Mouse (Mus musculus): ENCODE results near the gene Eif3k. TPM values are rescaled to one million over a fixed set of nuclear protein-coding genes. Genes with fewer than 3 reads are reported as not detected.

The Eif3k gene
- polyA plus RNA-seq, 1 experiment = 335 TPM

GRCm38 (mm10) chr7:28946271-28946610 lies 35.4 kb downstream of the Eif3k start:
- peak overlapping the region; percentile 58 for H3K4me2 ChIP-seq (ENCODE audit: low read depth)
- TF ChIP-seq POLR2AphosphoS2 (IDR thresholded peaks at IDR 0.05; ENCODE audit: insufficient read length, low read depth) (peak; percentile 43), USF1 (IDR thresholded peaks at IDR 0.05; ENCODE audit: low read depth) (no peak), MYOG (IDR thresholded peaks at IDR 0.05; ENCODE audit: control insufficient read depth in 1 of 3, insufficient read depth in 1 of 3, insufficient read length in 2 of 3, low read depth in 2 of 3) (no peak), TCF3 (IDR thresholded peaks at IDR 0.05; ENCODE audit: insufficient read length, low read depth) (no peak)
- no peak overlapping the region for H3ac ChIP-seq (ENCODE audit: control insufficient read depth, insufficient read length)

GRCm38 (mm10) chr7:28945416-28946270 lies 36.0 kb downstream of the Eif3k start:
- H3K4me3 ChIP-seq = no peak overlapping the region
- peaks cover 86% of the 10 kb centered on the region for H3K79me2 ChIP-seq (ENCODE audit: control insufficient read depth, insufficient read depth)
- peak overlapping the region; percentile 80 for H3K4me2 ChIP-seq (ENCODE audit: low read depth)
- TF ChIP-seq USF1 (IDR thresholded peaks at IDR 0.05; ENCODE audit: low read depth) = no peak
- no peak for TF ChIP-seq POLR2AphosphoS2 (IDR thresholded peaks at IDR 0.05; ENCODE audit: insufficient read length, low read depth)
- TF ChIP-seq E2F4 (IDR thresholded peaks at IDR 0.05; ENCODE audit: insufficient read depth) = no peak
- TF ChIP-seq CEBPB (IDR thresholded peaks at IDR 0.05; ENCODE audit: insufficient read depth, poor library complexity, severe bottlenecking) = no peak
- no peak for TF ChIP-seq MAX (IDR thresholded peaks at IDR 0.05; ENCODE audit: low read depth)
- peak; percentile 84 for TF ChIP-seq SRF (IDR thresholded peaks at IDR 0.05; ENCODE audit: control insufficient read depth, insufficient read length, low read depth)
- TF ChIP-seq TCF3 (IDR thresholded peaks at IDR 0.05; ENCODE audit: insufficient read length, low read depth) = no peak
- TF ChIP-seq MYOG (IDR thresholded peaks at IDR 0.05; ENCODE audit: control insufficient read depth in 1 of 3, insufficient read depth in 1 of 3, insufficient read length in 2 of 3, low read depth in 2 of 3) = peak in 1 of 3 experiments; percentile 24
- TF ChIP-seq REST (IDR thresholded peaks at IDR 0.05; ENCODE audit: insufficient read depth, insufficient read length) = no peak
- H3ac ChIP-seq (ENCODE audit: control insufficient read depth, insufficient read length) = no peak overlapping the region
- H3K36me3 ChIP-seq (ENCODE audit: control insufficient read depth, insufficient read depth) = peaks cover 12% of the 10 kb centered on the region
- H3K27me3 ChIP-seq (ENCODE audit: control insufficient read depth, insufficient read depth, insufficient read length) = no peaks in the 10 kb centered on the region

More at GRCm38 (mm10) chr7:28946271-28946610, 35.4 kb downstream of the Eif3k start:
- H3K79me2 ChIP-seq (ENCODE audit: control insufficient read depth, insufficient read depth) = peaks cover 86% of the 10 kb centered on the region
- no peak overlapping the region for H3K4me3 ChIP-seq
- H3K36me3 ChIP-seq (ENCODE audit: control insufficient read depth, insufficient read depth) = peaks cover 6% of the 10 kb centered on the region
- H3K27me3 ChIP-seq (ENCODE audit: control insufficient read depth, insufficient read depth, insufficient read length) = no peaks in the 10 kb centered on the region

GRCm38 (mm10) chr7:28944756-28945415 lies 36.8 kb downstream of the Eif3k start:
- Histone ChIP-seq H3ac (ENCODE audit: control insufficient read depth, insufficient read length) (no peak overlapping the region), H3K4me3 (no peak overlapping the region), H3K79me2 (ENCODE audit: control insufficient read depth, insufficient read depth) (peaks cover 86% of the 10 kb centered on the region), H3K27me3 (ENCODE audit: control insufficient read depth, insufficient read depth, insufficient read length) (no peaks in the 10 kb centered on the region), H3K4me2 (ENCODE audit: low read depth) (peak overlapping the region; percentile 80), H3K36me3 (ENCODE audit: control insufficient read depth, insufficient read depth) (peaks cover 9% of the 10 kb centered on the region)
- TF ChIP-seq TCF12 (IDR thresholded peaks at IDR 0.05; ENCODE audit: insufficient read depth, poor library complexity, severe bottlenecking) = no peak
- TF ChIP-seq MAX (IDR thresholded peaks at IDR 0.05; ENCODE audit: low read depth) = no peak
- no peak for TF ChIP-seq SRF (IDR thresholded peaks at IDR 0.05; ENCODE audit: control insufficient read depth, insufficient read length, low read depth)
- no peak for TF ChIP-seq REST (IDR thresholded peaks at IDR 0.05; ENCODE audit: insufficient read depth, insufficient read length)
- TF ChIP-seq POLR2AphosphoS2 (IDR thresholded peaks at IDR 0.05; ENCODE audit: insufficient read length, low read depth) = no peak
- TF ChIP-seq USF1 (IDR thresholded peaks at IDR 0.05; ENCODE audit: low read depth) = no peak
- TF ChIP-seq CEBPB (IDR thresholded peaks at IDR 0.05; ENCODE audit: insufficient read depth, poor library complexity, severe bottlenecking) = no peak
- no peak for TF ChIP-seq POLR2A (IDR thresholded peaks at IDR 0.05; ENCODE audit: insufficient read length, low read depth)
- TF ChIP-seq MYOD1 (IDR thresholded peaks at IDR 0.05; ENCODE audit: control insufficient read depth in 1 of 3, insufficient read length in 2 of 3, low read depth in 2 of 3) = no peak
- TF ChIP-seq E2F4 (IDR thresholded peaks at IDR 0.05; ENCODE audit: insufficient read depth) = no peak
- TF ChIP-seq TCF3 (IDR thresholded peaks at IDR 0.05; ENCODE audit: insufficient read length, low read depth) = no peak
- TF ChIP-seq MYOG (IDR thresholded peaks at IDR 0.05; ENCODE audit: control insufficient read depth in 1 of 3, insufficient read depth in 1 of 3, insufficient read length in 2 of 3, low read depth in 2 of 3) = no peak

- Histone ChIP-seq H3K4me3 (no peak overlapping the region), H3K79me2 (ENCODE audit: control insufficient read depth, insufficient read depth) (peaks cover 86% of the 10 kb centered on the region), H3ac (ENCODE audit: control insufficient read depth, insufficient read length) (no peak overlapping the region), H3K27me3 (ENCODE audit: control insufficient read depth, insufficient read depth, insufficient read length) (no peaks in the 10 kb centered on the region), H3K36me3 (ENCODE audit: control insufficient read depth, insufficient read depth) (peaks cover 9% of the 10 kb centered on the region), H3K4me2 (ENCODE audit: low read depth) (peak overlapping the region; percentile 58)
- no peak for TF ChIP-seq POLR2AphosphoS2 (IDR thresholded peaks at IDR 0.05; ENCODE audit: insufficient read length, low read depth)
- TF ChIP-seq SRF (IDR thresholded peaks at IDR 0.05; ENCODE audit: control insufficient read depth, insufficient read length, low read depth) = no peak
- no peak for TF ChIP-seq E2F4 (IDR thresholded peaks at IDR 0.05; ENCODE audit: insufficient read depth)
- no peak for TF ChIP-seq MAX (IDR thresholded peaks at IDR 0.05; ENCODE audit: low read depth)
- no peak for TF ChIP-seq CEBPB (IDR thresholded peaks at IDR 0.05; ENCODE audit: insufficient read depth, poor library complexity, severe bottlenecking)
- TF ChIP-seq POLR2A (IDR thresholded peaks at IDR 0.05; ENCODE audit: insufficient read length, low read depth) = no peak
- no peak for TF ChIP-seq TCF3 (IDR thresholded peaks at IDR 0.05; ENCODE audit: insufficient read length, low read depth)
- TF ChIP-seq MYOG (IDR thresholded peaks at IDR 0.05; ENCODE audit: control insufficient read depth in 1 of 3, insufficient read depth in 1 of 3, insufficient read length in 2 of 3, low read depth in 2 of 3) = no peak
- TF ChIP-seq REST (IDR thresholded peaks at IDR 0.05; ENCODE audit: insufficient read depth, insufficient read length) = no peak
- no peak for TF ChIP-seq TCF12 (IDR thresholded peaks at IDR 0.05; ENCODE audit: insufficient read depth, poor library complexity, severe bottlenecking)
- TF ChIP-seq MYOD1 (IDR thresholded peaks at IDR 0.05; ENCODE audit: control insufficient read depth in 1 of 3, insufficient read length in 2 of 3, low read depth in 2 of 3) = no peak
- TF ChIP-seq USF1 (IDR thresholded peaks at IDR 0.05; ENCODE audit: low read depth) = no peak
These were observed 38.0 kb downstream of the Eif3k start for GRCm38 (mm10) chr7:28943451-28944180.

Measured in myocyte (in vitro differentiated cells).